Mouse (Mus musculus) intestine, postnatal 0 days (tissue): ENCODE results near the gene Icos. TPM values are rescaled to one million over a fixed set of nuclear protein-coding genes. Genes with fewer than 3 reads are reported as not detected.

ENCODE experiments used
- ATAC-seq: fragments of 200-750 bp; cut with Nextera tagmentation; 2 replicates; pipeline ENCODE4 v1.8.0; 2017; ENCODE audit warnings: mild to moderate bottlenecking, moderate TSS enrichment, moderate library complexity
- H3K27ac ChIP-seq: fragments of 300-500 bp; sonication (generic); 2 replicates; pipeline ENCODE4 v1.5.1; 2014; ENCODE audit warnings: mild to moderate bottlenecking, low read depth, low read length, moderate library complexity
- H3K27me3 ChIP-seq: fragments of 300-500 bp; sonication (generic); replicated peaks from 2 replicates; pipeline ENCODE4 v1.6.1; 2014; ENCODE audit warnings: low read length, mixed read lengths; ENCODE audit not compliant: control insufficient read depth, insufficient read depth
- H3K36me3 ChIP-seq: fragments of 300-500 bp; sonication (generic); 2 replicates; pipeline ENCODE4 v1.6.1; 2014; ENCODE audit warnings: mild to moderate bottlenecking, moderate library complexity; ENCODE audit not compliant: control insufficient read depth, insufficient read depth
- H3K4me1 ChIP-seq: fragments of 300-500 bp; sonication (generic); replicated peaks from 2 replicates; pipeline ENCODE4 v1.6.1; 2014; ENCODE audit warnings: antibody characterized with exemption, low read length, mixed read lengths; ENCODE audit not compliant: control insufficient read depth, insufficient read depth
- H3K4me2 ChIP-seq: fragments of 300-500 bp; sonication (generic); replicated peaks from 2 replicates; pipeline ENCODE4 v1.6.1; 2014; ENCODE audit warnings: low read depth, mild to moderate bottlenecking, moderate library complexity
- H3K4me3 ChIP-seq: fragments of 300-500 bp; sonication (generic); 2 replicates; pipeline ENCODE4 v1.5.1; 2014; ENCODE audit warnings: low read depth, low read length
- H3K9ac ChIP-seq: fragments of 300-500 bp; sonication (generic); 2 replicates; pipeline ENCODE4 v1.6.1; 2014; ENCODE audit warnings: mild to moderate bottlenecking, low read depth, low read length
- H3K9me3 ChIP-seq: fragments of 300-500 bp; sonication (generic); 2 replicates; pipeline ENCODE4 v1.6.1; 2016; ENCODE audit warnings: mixed run types; ENCODE audit not compliant: control insufficient read depth
- CTCF ChIP-seq: sonication (generic); IDR thresholded peaks from 2 replicates; pipeline ENCODE4 v1.5.1; 2016; ENCODE audit warnings: low read depth, mild to moderate bottlenecking, control low read depth, antibody characterized with exemption, moderate library complexity
- WGBS: fragments of 180-500 bp; shearing (Covaris S2); extraction: QIAGEN DNeasy Blood & Tissue Kit; methylation state at CpG from one replicate; pipeline ENCODE4 v1.1.7; 2014; 5-methylcytosine and 5-hydroxymethylcytosine counted together
- polyA plus RNA-seq: library from polyadenylated mRNA; unstranded; fragments of >200 nt; fragmentation: Nextera tagmentation; extraction: Ambion mirVana; gene quantifications from 2 replicates; pipeline ENCODE4 v1.2.1, GENCODE M21; 2015

Icos gene
- polyA plus RNA-seq = 0.18 and 0.27 TPM in 2 replicates

- H3K4me1 ChIP-seq = no peaks in the 10 kb centered on the region
- no peak for ATAC-seq
- no peak within 1 kb of the TSS for H3K4me3 ChIP-seq
- H3K4me2 ChIP-seq = no peak within 1 kb of the TSS
- no peak within 1 kb of the TSS for H3K9ac ChIP-seq
- no peak for TF ChIP-seq CTCF
- 83% methylated on average over 6 of the region's 6 CpGs for WGBS
- no peak within 1 kb of the TSS for H3K27ac ChIP-seq
- no peaks in the 10 kb centered on the region for H3K36me3 ChIP-seq
- H3K27me3 ChIP-seq = no peaks in the 10 kb centered on the region
- no peaks in the 10 kb centered on the region for H3K9me3 ChIP-seq
Measured at GRCm38 (mm10) chr1:60977641-60978040, at the start of gene Icos. Gene Icos (plus strand): TSS chr1:60977927.

GRCm38 (mm10) chr1:60929036-60929435 is 48.7 kb upstream of the Icos start:
- no peak for TF ChIP-seq CTCF
- Histone ChIP-seq H3K9me3 (no peaks in the 10 kb centered on the region), H3K27ac (no peak overlapping the region), H3K27me3 (no peaks in the 10 kb centered on the region), H3K4me3 (no peak overlapping the region), H3K36me3 (no peaks in the 10 kb centered on the region), H3K4me1 (no peaks in the 10 kb centered on the region), H3K9ac (no peak overlapping the region), H3K4me2 (no peak overlapping the region)
- ATAC-seq = no peak
- 90% methylated on average over 3 of the region's 3 CpGs for WGBS

- WGBS = 88% methylated on average over 7 of the region's 7 CpGs
- H3K4me2 ChIP-seq = no peak overlapping the region
- ATAC-seq = no peak
- TF ChIP-seq CTCF = no peak
- no peak overlapping the region for H3K4me3 ChIP-seq
- no peaks in the 10 kb centered on the region for H3K36me3 ChIP-seq
- no peaks in the 10 kb centered on the region for H3K4me1 ChIP-seq
- no peaks in the 10 kb centered on the region for H3K9me3 ChIP-seq
- no peak overlapping the region for H3K9ac ChIP-seq
- H3K27me3 ChIP-seq = no peaks in the 10 kb centered on the region
- no peak overlapping the region for H3K27ac ChIP-seq
Measured at GRCm38 (mm10) chr1:60930397-60930796, 47.3 kb upstream of the Icos start.

GRCm38 (mm10) chr1:60935968-60936581 is 41.7 kb upstream of the Icos start:
- Histone ChIP-seq H3K27ac (no peak overlapping the region), H3K27me3 (no peaks in the 10 kb centered on the region), H3K4me2 (no peak overlapping the region), H3K9me3 (no peaks in the 10 kb centered on the region), H3K9ac (no peak overlapping the region), H3K36me3 (no peaks in the 10 kb centered on the region), H3K4me3 (no peak overlapping the region), H3K4me1 (no peaks in the 10 kb centered on the region)
- 55% methylated on average over 8 of the region's 8 CpGs for WGBS
- no peak for TF ChIP-seq CTCF
- ATAC-seq = no peak

- 78% methylated on average over 6 of the region's 6 CpGs for WGBS
- Histone ChIP-seq H3K27ac (no peak overlapping the region), H3K4me1 (no peaks in the 10 kb centered on the region), H3K4me2 (no peak overlapping the region), H3K9me3 (no peaks in the 10 kb centered on the region), H3K4me3 (no peak overlapping the region), H3K27me3 (no peaks in the 10 kb centered on the region), H3K36me3 (no peaks in the 10 kb centered on the region), H3K9ac (no peak overlapping the region)
- TF ChIP-seq CTCF = no peak
- no peak for ATAC-seq
Measured at GRCm38 (mm10) chr1:60936963-60937711, 40.6 kb upstream of the Icos start.

GRCm38 (mm10) chr1:60938256-60938655 is 39.5 kb upstream of the Icos start:
- no peak for ATAC-seq
- Histone ChIP-seq H3K4me1 (no peaks in the 10 kb centered on the region), H3K27me3 (no peaks in the 10 kb centered on the region), H3K4me3 (no peak overlapping the region), H3K27ac (no peak overlapping the region), H3K9ac (no peak overlapping the region), H3K4me2 (no peak overlapping the region), H3K36me3 (no peaks in the 10 kb centered on the region), H3K9me3 (no peaks in the 10 kb centered on the region)
- 65% methylated on average over 2 of the region's 2 CpGs for WGBS
- no peak for TF ChIP-seq CTCF
